Mouse (Mus musculus) liver, embryonic 13.5 days (tissue): Measurements from ENCODE around the gene Mtrex. TPM values are rescaled to one million over a fixed set of nuclear protein-coding genes. Genes with fewer than 3 reads are reported as not detected.

ENCODE experiments used
- ATAC-seq: fragments of 200-750 bp; cut with Nextera tagmentation; 2 replicates; pipeline ENCODE4 v1.8.0; 2017; ENCODE audit warnings: low read depth, mild to moderate bottlenecking, moderate number of reproducible peaks, moderate library complexity
- DNase-seq: peaks from one replicate; pipeline ENCODE4 v3.0.0; 2022
- H3K27ac ChIP-seq: fragments of 300-500 bp; sonication (generic); 2 replicates; pipeline ENCODE4 v1.5.1; 2015; ENCODE audit warnings: moderate library complexity, mild to moderate bottlenecking, inconsistent platforms
- H3K27me3 ChIP-seq: fragments of 300-500 bp; sonication (generic); 2 replicates; pipeline ENCODE4 v1.6.1; 2015; ENCODE audit warnings: mild to moderate bottlenecking, inconsistent platforms
- H3K36me3 ChIP-seq: fragments of 300-500 bp; sonication (generic); 2 replicates; pipeline ENCODE4 v1.6.1; 2015; ENCODE audit warnings: mild to moderate bottlenecking, inconsistent platforms
- H3K4me1 ChIP-seq: fragments of 300-500 bp; sonication (generic); replicated peaks from 2 replicates; pipeline ENCODE4 v1.6.1; 2015; ENCODE audit warnings: inconsistent platforms
- H3K4me2 ChIP-seq: fragments of 300-500 bp; sonication (generic); 2 replicates; pipeline ENCODE4 v1.6.1; 2015; ENCODE audit warnings: inconsistent platforms, mild to moderate bottlenecking, moderate library complexity
- H3K4me3 ChIP-seq: fragments of 300-500 bp; sonication (generic); replicated peaks from 2 replicates; pipeline ENCODE4 v1.5.1; 2015; ENCODE audit warnings: mild to moderate bottlenecking, inconsistent platforms
- H3K9ac ChIP-seq: fragments of 300-500 bp; sonication (generic); 2 replicates; pipeline ENCODE4 v1.6.1; 2015; ENCODE audit warnings: mild to moderate bottlenecking, inconsistent platforms
- H3K9me3 ChIP-seq: fragments of 300-500 bp; sonication (generic); replicated peaks from 2 replicates; pipeline ENCODE4 v1.6.1; 2016; ENCODE audit warnings: inconsistent platforms
- WGBS: fragments of 180-500 bp; shearing (Covaris S2); methylation state at CpG from one replicate; pipeline ENCODE4 v1.1.7; 2015; ENCODE audit not compliant: insufficient replicate concordance; 5-methylcytosine and 5-hydroxymethylcytosine counted together
- polyA plus RNA-seq: library from polyadenylated mRNA; unstranded; fragments of >200 nt; fragmentation: Nextera tagmentation; extraction: Ambion mirVana; gene quantifications from 2 replicates; pipeline ENCODE4 v1.2.1, GENCODE M21; 2015

Mtrex gene
- polyA plus RNA-seq, 1 experiment from 2014 or later: 42.2 TPM

GRCm38 (mm10) chr13:112867381-112867780 is 59.8 kb downstream of the Mtrex start:
- ATAC-seq (no peak), DNase-seq (no peak)
- no peaks in the 10 kb centered on the region for H3K9me3 ChIP-seq
- no peaks in the 10 kb centered on the region for H3K27me3 ChIP-seq
- peaks cover 91% of the 10 kb centered on the region for H3K36me3 ChIP-seq
- H3K9ac ChIP-seq: no peak overlapping the region
- H3K4me2 ChIP-seq: no peak overlapping the region
- H3K27ac ChIP-seq: peak overlapping the region; percentile 8; the same call in 1 of the 2 replicates
- no peak overlapping the region for H3K4me3 ChIP-seq
- WGBS: 88% methylated on average over 8 of the region's 8 CpGs
- H3K4me1 ChIP-seq: peaks cover 31% of the 10 kb centered on the region

- peaks cover 31% of the 10 kb centered on the region for H3K4me1 ChIP-seq
- H3K27me3 ChIP-seq: no peaks in the 10 kb centered on the region
- no peak overlapping the region for H3K4me3 ChIP-seq
- peak overlapping the region; percentile 39 for H3K27ac ChIP-seq
- H3K9me3 ChIP-seq: no peaks in the 10 kb centered on the region
- ATAC-seq (peak; percentile 87), DNase-seq (peak; percentile 45)
- H3K4me2 ChIP-seq: no peak overlapping the region
- 47% methylated on average over 7 of the region's 7 CpGs for WGBS
- H3K36me3 ChIP-seq: peaks cover 86% of the 10 kb centered on the region
- H3K9ac ChIP-seq: no peak overlapping the region
These were observed 60.4 kb downstream of the Mtrex start for GRCm38 (mm10) chr13:112866782-112867181.

- H3K4me2 ChIP-seq: no peak overlapping the region
- 78% methylated on average over 1 of the region's 1 CpGs for WGBS
- DNase-seq (no peak), ATAC-seq (no peak)
- no peaks in the 10 kb centered on the region for H3K27me3 ChIP-seq
- H3K4me1 ChIP-seq: peaks cover 23% of the 10 kb centered on the region
- no peak overlapping the region for H3K9ac ChIP-seq
- peaks cover 73% of the 10 kb centered on the region for H3K36me3 ChIP-seq
- H3K4me3 ChIP-seq: no peak overlapping the region
- H3K27ac ChIP-seq: no peak overlapping the region
- no peaks in the 10 kb centered on the region for H3K9me3 ChIP-seq
These were observed 64.1 kb downstream of the Mtrex start for GRCm38 (mm10) chr13:112862978-112863677.

- Histone ChIP-seq H3K4me1 (peaks cover 21% of the 10 kb centered on the region), H3K36me3 (peaks cover 66% of the 10 kb centered on the region), H3K9me3 (no peaks in the 10 kb centered on the region), H3K27me3 (no peaks in the 10 kb centered on the region), H3K4me3 (no peak overlapping the region), H3K4me2 (no peak overlapping the region), H3K27ac (no peak overlapping the region), H3K9ac (no peak overlapping the region)
- WGBS: 73% methylated on average over 3 of the region's 3 CpGs
- DNase-seq (no peak), ATAC-seq (no peak)
These were observed 64.9 kb downstream of the Mtrex start for GRCm38 (mm10) chr13:112862342-112862741.

- ATAC-seq (no peak), DNase-seq (no peak)
- H3K9ac ChIP-seq: no peak overlapping the region
- no peak overlapping the region for H3K4me2 ChIP-seq
- H3K4me1 ChIP-seq: peaks cover 17% of the 10 kb centered on the region
- no peaks in the 10 kb centered on the region for H3K9me3 ChIP-seq
- peaks cover 67% of the 10 kb centered on the region for H3K36me3 ChIP-seq
- no peak overlapping the region for H3K4me3 ChIP-seq
- 69% methylated on average over 5 of the region's 5 CpGs for WGBS
- H3K27ac ChIP-seq: no peak overlapping the region
- no peaks in the 10 kb centered on the region for H3K27me3 ChIP-seq
These were observed 65.3 kb downstream of the Mtrex start for GRCm38 (mm10) chr13:112861825-112862306.

- peaks cover 8% of the 10 kb centered on the region for H3K4me1 ChIP-seq
- no peak for ATAC-seq
- WGBS: 91% methylated on average over 9 of the region's 9 CpGs
These were observed 66.3 kb downstream of the Mtrex start for GRCm38 (mm10) chr13:112860911-112861310.

GRCm38 (mm10) chr13:112860370-112860769 is 66.8 kb downstream of the Mtrex start:
- DNase-seq (no peak), ATAC-seq (no peak)
- Histone ChIP-seq H3K4me1 (peaks cover 8% of the 10 kb centered on the region), H3K9me3 (no peaks in the 10 kb centered on the region), H3K27ac (no peak overlapping the region), H3K36me3 (peaks cover 56% of the 10 kb centered on the region), H3K27me3 (no peaks in the 10 kb centered on the region), H3K4me3 (no peak overlapping the region), H3K4me2 (no peak overlapping the region), H3K9ac (no peak overlapping the region)
- 79% methylated on average over 2 of the region's 2 CpGs for WGBS

More at GRCm38 (mm10) chr13:112860911-112861310, 66.3 kb downstream of the Mtrex start:
- Histone ChIP-seq H3K9me3 (no peaks in the 10 kb centered on the region), H3K27ac (no peak overlapping the region), H3K9ac (no peak overlapping the region), H3K4me3 (no peak overlapping the region), H3K4me2 (no peak overlapping the region), H3K36me3 (peaks cover 61% of the 10 kb centered on the region), H3K27me3 (no peaks in the 10 kb centered on the region)
- DNase-seq: no peak

GRCm38 (mm10) chr13:112859574-112860134 is 67.5 kb downstream of the Mtrex start:
- Histone ChIP-seq H3K27me3 (no peaks in the 10 kb centered on the region), H3K4me2 (no peak overlapping the region), H3K9me3 (no peaks in the 10 kb centered on the region), H3K9ac (no peak overlapping the region), H3K36me3 (peaks cover 49% of the 10 kb centered on the region), H3K4me1 (peaks cover 8% of the 10 kb centered on the region), H3K4me3 (no peak overlapping the region), H3K27ac (no peak overlapping the region)
- DNase-seq (no peak), ATAC-seq (no peak)
- WGBS: 79% methylated on average over 21 of the region's 21 CpGs

- Histone ChIP-seq H3K27me3 (no peaks in the 10 kb centered on the region), H3K27ac (no peak overlapping the region), H3K9ac (no peak overlapping the region), H3K9me3 (no peaks in the 10 kb centered on the region), H3K4me2 (no peak overlapping the region), H3K4me3 (no peak overlapping the region), H3K4me1 (peaks cover 8% of the 10 kb centered on the region), H3K36me3 (peaks cover 33% of the 10 kb centered on the region)
- 88% methylated on average over 7 of the region's 7 CpGs for WGBS
- no peak for DNase-seq
- no peak for ATAC-seq
These were observed 69.3 kb downstream of the Mtrex start for GRCm38 (mm10) chr13:112857921-112858320.

GRCm38 (mm10) chr13:112854402-112854801 is 72.8 kb downstream of the Mtrex start:
- no peak for ATAC-seq
- Histone ChIP-seq H3K36me3 (peaks cover 12% of the 10 kb centered on the region), H3K4me1 (no peaks in the 10 kb centered on the region), H3K27ac (no peak overlapping the region), H3K27me3 (no peaks in the 10 kb centered on the region), H3K4me3 (no peak overlapping the region), H3K4me2 (no peak overlapping the region), H3K9ac (no peak overlapping the region), H3K9me3 (no peaks in the 10 kb centered on the region)
- no peak for DNase-seq
- WGBS: 75% methylated on average over 6 of the region's 6 CpGs

- Histone ChIP-seq H3K9me3 (no peaks in the 10 kb centered on the region), H3K36me3 (peaks cover 8% of the 10 kb centered on the region; the same call in 1 of the 2 replicates), H3K4me2 (no peak overlapping the region), H3K4me1 (no peaks in the 10 kb centered on the region), H3K4me3 (no peak overlapping the region), H3K27me3 (no peaks in the 10 kb centered on the region), H3K27ac (no peak overlapping the region), H3K9ac (no peak overlapping the region)
- DNase-seq (no peak), ATAC-seq (no peak)
- WGBS: 81% methylated on average over 17 of the region's 17 CpGs
These were observed 73.4 kb downstream of the Mtrex start for GRCm38 (mm10) chr13:112853710-112854316.
